Mouse (Mus musculus): ENCODE data around the gene Cnnm4.

The Cnnm4 gene

GRCm38 (mm10) chr1:36524058-36524457 is 52.6 kb downstream of the Cnnm4 start:
- POLR2A ChIA-PET = interaction anchor here in 3 of 4 experiments (1.3 to 7.1 kb wide), 3 partner anchors 8 to 217 kb away, joined by 3 to 76 read pairs (median 5); partner anchors contain the start of gene Arid5a (in 1 of the 3)

GRCm38 (mm10) chr1:36525774-36526173 is 54.4 kb downstream of the Cnnm4 start:
- ChIA-PET POLR2A (interaction anchor here in 1 of 4 experiments (1.2 to 1.8 kb wide), 3 partner anchors 16 to 45 kb away, joined by 3 to 6 read pairs (median 3); partner anchors contain the start of gene Ankrd39), CTCF (no interaction called here)

More at GRCm38 (mm10) chr1:36524058-36524457, 52.6 kb downstream of the Cnnm4 start:
- CTCF ChIA-PET = interaction anchor here in 1 of 4 experiments (1.1 to 3.4 kb wide), 2 partner anchors 23 to 127 kb away, joined by 5 to 13 read pairs; partner anchors contain the start of gene Ankrd39

GRCm38 (mm10) chr1:36526903-36527302 is 55.5 kb downstream of the Cnnm4 start:
- CTCF ChIA-PET = interaction anchor here in 2 of 4 experiments (0.7 to 1.3 kb wide), 3 partner anchors 14 to 219 kb away, joined by 3 to 8 read pairs (median 3); no protein-coding TSS in a partner anchor

GRCm38 (mm10) chr1:36528351-36528750 is 56.9 kb downstream of the Cnnm4 start:
- ChIA-PET CTCF (interaction anchor here in 3 of 4 experiments (0.6 to 1.4 kb wide), 6 partner anchors 17 to 284 kb away, joined by 3 to 10 read pairs (median 4); partner anchors contain the start of gene Ankrd39 (in 1 of the 3)), POLR2A (interaction anchor here in 3 of 4 experiments (0.6 to 3.1 kb wide), 12 partner anchors 8 to 219 kb away, joined by 3 to 10 read pairs (median 3); partner anchors contain the start of genes Ankrd39 (in 2 of the 3) and Gm42417 (in 1 of the 3))

More at GRCm38 (mm10) chr1:36526903-36527302, 55.5 kb downstream of the Cnnm4 start:
- POLR2A ChIA-PET = interaction anchor here in 3 of 4 experiments (0.6 to 3.1 kb wide), 7 partner anchors 7 to 236 kb away, joined by 3 to 10 read pairs (median 4); partner anchors contain the start of genes Ankrd39 (in 1 of the 3) and Gm42417 (in 1 of the 3)

GRCm38 (mm10) chr1:36529274-36529673 is 57.9 kb downstream of the Cnnm4 start:
- POLR2A ChIA-PET = interaction anchor here in 2 of 4 experiments (0.6 to 3.1 kb wide), 8 partner anchors 9 to 220 kb away, joined by 3 to 10 read pairs (median 4); partner anchors contain the start of genes Ankrd39 (in 1 of the 2) and Gm42417 (in 1 of the 2)
- CTCF ChIA-PET = interaction anchor here in 2 of 4 experiments (0.6 to 1.4 kb wide), 2 partner anchors 18 to 33 kb away, joined by 6 to 7 read pairs; partner anchors contain the start of gene Ankrd39 (in 1 of the 2)

GRCm38 (mm10) chr1:36529875-36530274 is 58.5 kb downstream of the Cnnm4 start:
- POLR2A ChIA-PET = interaction anchor here in 2 of 4 experiments (0.6 to 6.5 kb wide), 12 partner anchors 8 to 164 kb away, joined by 3 to 76 read pairs (median 4); partner anchors contain the start of genes Ankrd39 (in 2 of the 2) and Gm42417 (in 1 of the 2)
- CTCF ChIA-PET = interaction anchor here in 1 of 4 experiments (1.2 kb wide), 1 partner anchor 28 kb away, joined by 3 read pairs; the partner anchor contains the start of gene Sema4c

GRCm38 (mm10) chr1:36530485-36530884 is 59.1 kb downstream of the Cnnm4 start:
- ChIA-PET POLR2A (interaction anchor here in 3 of 4 experiments (0.9 to 6.5 kb wide), 14 partner anchors 9 to 222 kb away, joined by 3 to 76 read pairs (median 3); partner anchors contain the start of gene Ankrd39 (in 2 of the 3)), CTCF (interaction anchor here in 3 of 4 experiments (1.0 to 2.5 kb wide), 4 partner anchors 16 to 28 kb away, joined by 3 to 8 read pairs (median 5); partner anchors contain the start of genes Ankrd39 (in 3 of the 3) and Sema4c (in 1 of the 3))

GRCm38 (mm10) chr1:36530962-36531361 is 59.5 kb downstream of the Cnnm4 start:
- CTCF ChIA-PET = interaction anchor here (1.0 to 2.7 kb wide), 6 partner anchors 16 to 27 kb away, joined by 3 to 15 read pairs (median 5); partner anchors contain the start of genes Ankrd39 (in 4 of the 4) and Sema4c (in 2 of the 4)
- POLR2A ChIA-PET = interaction anchor here in 3 of 4 experiments (0.6 to 6.5 kb wide), 16 partner anchors 9 to 222 kb away, joined by 3 to 76 read pairs (median 3); partner anchors contain the start of gene Ankrd39 (in 2 of the 3)

- POLR2A ChIA-PET = interaction anchor here (0.6 to 6.5 kb wide), 17 partner anchors 8 to 222 kb away, joined by 3 to 76 read pairs (median 3); partner anchors contain the start of gene Sema4c (in 1 of the 4)
- CTCF ChIA-PET = interaction anchor here (0.8 to 2.7 kb wide), 7 partner anchors 15 to 153 kb away, joined by 3 to 22 read pairs (median 5); partner anchors contain the start of genes Ankrd39 (in 4 of the 4) and Sema4c (in 1 of the 4)
These were observed 60.0 kb downstream of the Cnnm4 start for GRCm38 (mm10) chr1:36531461-36531860.

- POLR2A ChIA-PET = interaction anchor here (0.6 to 6.5 kb wide), 22 partner anchors 10 to 859 kb away, joined by 3 to 76 read pairs (median 4); partner anchors contain the start of genes Ankrd39 (in 3 of the 4), Cnnm3 (in 2 of the 4) and Sema4c (in 1 of the 4)
- CTCF ChIA-PET = interaction anchor here in 3 of 4 experiments (0.7 to 2.7 kb wide), 7 partner anchors 13 to 252 kb away, joined by 3 to 22 read pairs (median 6); partner anchors contain the start of gene Ankrd39 (in 2 of the 3)
These were observed 62.1 kb downstream of the Cnnm4 start for GRCm38 (mm10) chr1:36533546-36533945.

GRCm38 (mm10) chr1:36534595-36535058 is 63.2 kb downstream of the Cnnm4 start:
- POLR2A ChIA-PET = interaction anchor here in 3 of 4 experiments (0.6 to 6.5 kb wide), 11 partner anchors 12 to 831 kb away, joined by 3 to 76 read pairs (median 5); partner anchors contain the start of gene Ankrd39 (in 3 of the 3)
- CTCF ChIA-PET = interaction anchor here in 2 of 4 experiments (0.9 to 3.9 kb wide), 2 partner anchors 12 to 34 kb away, joined by 3 to 15 read pairs; partner anchors contain the start of gene Ankrd39 (in 1 of the 2)

GRCm38 (mm10) chr1:36535477-36536396 is 64.3 kb downstream of the Cnnm4 start:
- POLR2A ChIA-PET = interaction anchor here (0.5 to 6.5 kb wide), 8 partner anchors 11 to 212 kb away, joined by 3 to 76 read pairs (median 5); partner anchors contain the start of gene Ankrd39 (in 2 of the 4)
- CTCF ChIA-PET = interaction anchor here in 3 of 4 experiments (0.9 to 3.9 kb wide), 5 partner anchors 11 to 148 kb away, joined by 3 to 15 read pairs (median 3); partner anchors contain the start of gene Ankrd39 (in 1 of the 3)

- CTCF ChIA-PET = interaction anchor here in 3 of 4 experiments (0.6 to 3.9 kb wide), 4 partner anchors 11 to 36 kb away, joined by 3 to 15 read pairs (median 4); partner anchors contain the start of gene Ankrd39 (in 2 of the 3)
- POLR2A ChIA-PET = interaction anchor here in 3 of 4 experiments (0.7 to 5.5 kb wide), 3 partner anchors 10 to 36 kb away, joined by 4 to 40 read pairs (median 6); partner anchors contain the start of gene Ankrd39 (in 2 of the 3)
These were observed 64.9 kb downstream of the Cnnm4 start for GRCm38 (mm10) chr1:36536397-36536728.

GRCm38 (mm10) chr1:36536783-36537182 is 65.4 kb downstream of the Cnnm4 start, which contains the start of gene Ankrd23:
TSS of gene Ankrd23 (minus strand) at chr1:36536883.
- ChIA-PET CTCF (interaction anchor here in 3 of 4 experiments (0.6 to 3.9 kb wide), 5 partner anchors 10 to 35 kb away, joined by 3 to 15 read pairs (median 4); partner anchors contain the start of gene Ankrd39 (in 3 of the 3)), POLR2A (interaction anchor here in 3 of 4 experiments (0.5 to 5.5 kb wide), 4 partner anchors 8 to 36 kb away, joined by 3 to 40 read pairs (median 4); partner anchors contain the start of gene Ankrd39 (in 1 of the 3))

- ChIA-PET CTCF (interaction anchor here in 3 of 4 experiments (0.5 to 1.5 kb wide), 3 partner anchors 8 to 472 kb away, joined by 8 to 32 read pairs (median 15); partner anchors contain the start of gene Ankrd39 (in 2 of the 3)), POLR2A (interaction anchor here in 2 of 4 experiments (0.9 to 2.5 kb wide), 6 partner anchors 9 to 145 kb away, joined by 3 to 9 read pairs (median 6); partner anchors contain the start of genes Ankrd39 (in 1 of the 2) and Sema4c (in 1 of the 2))
These were observed 67.3 kb downstream of the Cnnm4 start for GRCm38 (mm10) chr1:36538727-36539126.

- CTCF ChIA-PET = interaction anchor here in 3 of 4 experiments (0.6 to 1.5 kb wide), 4 partner anchors 8 to 257 kb away, joined by 3 to 15 read pairs (median 8); partner anchors contain the start of gene Ankrd39 (in 2 of the 3)
- POLR2A ChIA-PET = interaction anchor here in 2 of 4 experiments (0.7 to 2.5 kb wide), 7 partner anchors 8 to 720 kb away, joined by 3 to 9 read pairs (median 4); partner anchors contain the start of genes Ankrd39 (in 1 of the 2) and Sema4c (in 1 of the 2)
These were observed 67.8 kb downstream of the Cnnm4 start, which contains the start of gene Gm42417 for GRCm38 (mm10) chr1:36539186-36539585. TSS of gene Gm42417 (minus strand) at chr1:36539429.
